Mouse (Mus musculus) kidney, embryonic 16.5 days (tissue): ENCODE measurements around the gene Cdc20b. TPM values are rescaled to one million over a fixed set of nuclear protein-coding genes. Genes with fewer than 3 reads are reported as not detected.
A peak's percentile ranks its signal among the peaks of the same experiment; 100 is the strongest.

ENCODE experiments used
- ATAC-seq: fragments of 200-750 bp; cut with Nextera tagmentation; 2 replicates; pipeline ENCODE4 v1.8.0; 2017; ENCODE audit warnings: moderate TSS enrichment; ENCODE audit not compliant: low FRiP score, low TSS enrichment
- H3K27ac ChIP-seq: fragments of 300-500 bp; sonication (generic); 2 replicates; pipeline ENCODE4 v1.5.1; 2014; ENCODE audit warnings: low read length
- H3K27me3 ChIP-seq: fragments of 300-500 bp; sonication (generic); 2 replicates; pipeline ENCODE4 v1.6.1; 2014; ENCODE audit warnings: low read length, control low read depth, mixed read lengths; ENCODE audit not compliant: insufficient read depth
- H3K36me3 ChIP-seq: fragments of 300-500 bp; sonication (generic); 2 replicates; pipeline ENCODE4 v1.6.1; 2014; ENCODE audit warnings: low read length, control low read depth, mixed read lengths; ENCODE audit not compliant: insufficient read depth
- H3K4me1 ChIP-seq: fragments of 300-500 bp; sonication (generic); 2 replicates; pipeline ENCODE4 v1.6.1; 2014; ENCODE audit warnings: low read length, control low read depth, mixed read lengths; ENCODE audit not compliant: insufficient read depth
- H3K4me2 ChIP-seq: fragments of 300-500 bp; sonication (generic); replicated peaks from 2 replicates; pipeline ENCODE4 v1.6.1; 2014; ENCODE audit warnings: low read depth, low read length
- H3K4me3 ChIP-seq: fragments of 300-500 bp; sonication (generic); 2 replicates; pipeline ENCODE4 v1.5.1; 2014; ENCODE audit warnings: mild to moderate bottlenecking, low read length
- H3K9ac ChIP-seq: fragments of 300-500 bp; sonication (generic); replicated peaks from 2 replicates; pipeline ENCODE4 v1.6.1; 2014; ENCODE audit warnings: low read length
- H3K9me3 ChIP-seq: fragments of 300-500 bp; sonication (generic); 2 replicates; pipeline ENCODE4 v1.6.1; 2016; ENCODE audit warnings: low read length, control low read depth
- WGBS: fragments of 180-500 bp; shearing (Covaris S2); extraction: QIAGEN DNeasy Blood & Tissue Kit; methylation state at CpG from one replicate; pipeline ENCODE4 v1.1.7; 2014; 5-methylcytosine and 5-hydroxymethylcytosine counted together
- microRNA counts: library from miRNA; unstranded; fragments of <30 nt; microRNA quantifications from one replicate; lab custom pipeline; 2016
- microRNA-seq: library from miRNA; unstranded; fragments of <30 nt; microRNA quantifications from one replicate; pipeline ENCODE4, GENCODE M21; 2016
- polyA plus RNA-seq: library from polyadenylated mRNA; unstranded; fragments of >200 nt; fragmentation: Nextera tagmentation; extraction: Ambion mirVana; gene quantifications from 2 replicates; pipeline ENCODE4 v1.2.1, GENCODE M21; 2015

The Cdc20b gene
- polyA plus RNA-seq, 1 experiment from 2014 or later = not detected

GRCm38 (mm10) chr13:113121326-113121725 lies 86.4 kb downstream of the Cdc20b start:
- H3K4me3 ChIP-seq = no peak overlapping the region
- no peaks in the 10 kb centered on the region for H3K9me3 ChIP-seq
- no peaks in the 10 kb centered on the region for H3K36me3 ChIP-seq
- 93% methylated on average over 14 of the region's 14 CpGs for whole genome bisulfite sequencing
- H3K27me3 ChIP-seq = no peaks in the 10 kb centered on the region
- H3K9ac ChIP-seq = no peak overlapping the region
- H3K4me2 ChIP-seq = no peak overlapping the region
- ATAC-seq = no peak
- no peak overlapping the region for H3K27ac ChIP-seq
- H3K4me1 ChIP-seq = no peaks in the 10 kb centered on the region

GRCm38 (mm10) chr13:113129974-113130373 lies 95.1 kb downstream of the Cdc20b start:
- H3K9ac ChIP-seq = no peak overlapping the region
- H3K27me3 ChIP-seq = no peaks in the 10 kb centered on the region
- no peak overlapping the region for H3K4me3 ChIP-seq
- no peak overlapping the region for H3K4me2 ChIP-seq
- no peaks in the 10 kb centered on the region for H3K36me3 ChIP-seq
- ATAC-seq = no peak
- 89% methylated on average over 1 of the region's 1 CpGs for WGBS
- H3K27ac ChIP-seq = no peak overlapping the region
- no peaks in the 10 kb centered on the region for H3K9me3 ChIP-seq
- H3K4me1 ChIP-seq = no peaks in the 10 kb centered on the region

GRCm38 (mm10) chr13:113139597-113139996 lies 104.7 kb downstream of the Cdc20b start:
- H3K4me3 ChIP-seq = no peak overlapping the region
- no peaks in the 10 kb centered on the region for H3K4me1 ChIP-seq
- no peaks in the 10 kb centered on the region for H3K27me3 ChIP-seq
- H3K9me3 ChIP-seq = no peaks in the 10 kb centered on the region
- no peaks in the 10 kb centered on the region for H3K36me3 ChIP-seq
- 100% methylated on average over 1 of the region's 1 CpGs for WGBS
- no peak overlapping the region for H3K27ac ChIP-seq
- ATAC-seq = no peak
- H3K4me2 ChIP-seq = no peak overlapping the region
- H3K9ac ChIP-seq = no peak overlapping the region

MicroRNAs encoded within 50 kb of the gene (microRNA counts, 519-probe panel; counts per million panel counts)
- 1,735 counts per million, percentile 45 among the panel's probes with 10 or more counts for microRNA mmu-miR-449a (lab: Ali Mortazavi, UCI)
- microRNA mmu-miR-449b (lab: Ali Mortazavi, UCI) = 104 counts per million, percentile 35 among the panel's probes with 10 or more counts
- microRNA mmu-miR-449c (lab: Ali Mortazavi, UCI) = 104 counts per million, percentile 35 among the panel's probes with 10 or more counts

Small RNA genes within 50 kb of the gene (microRNA-seq; reads per million reads assigned to microRNA genes)
- 277 reads per million, percentile 69 among the genes with 10 or more reads in this experiment for gene Mir449a
- gene Mir449b = 0.95 reads per million
- not detected for gene Mir449c

Other genes with a start within 250 kb of the Cdc20b start
- 103 and 120 TPM in 2 replicates for gene Plpp1, start 234.3 kb upstream of the Cdc20b start, polyA plus RNA-seq
- 72.2 and 78.6 TPM in 2 replicates for gene Mtrex, start 107.7 kb upstream of the Cdc20b start, polyA plus RNA-seq
- 16.0 and 18.1 TPM in 2 replicates for gene Dhx29, start 107.7 kb upstream of the Cdc20b start, polyA plus RNA-seq
- gene Ccno, start 47.3 kb upstream of the Cdc20b start, polyA plus RNA-seq = 0.51 and 0.57 TPM in 2 replicates
- 0.34 TPM in 1 of 2 replicates, not detected in the other for gene Mcidas, start 41.3 kb upstream of the Cdc20b start, polyA plus RNA-seq
- 146 and 150 TPM in 2 replicates for gene Gpx8, start 11.3 kb downstream of the Cdc20b start, polyA plus RNA-seq
- 0.36 and 0.48 TPM in 2 replicates for gene Gzma, start 65.9 kb downstream of the Cdc20b start, polyA plus RNA-seq
- 8.0 and 9.5 TPM in 2 replicates for gene Esm1, start 174.5 kb downstream of the Cdc20b start, polyA plus RNA-seq
- gene Gzmk, start 190.8 kb downstream of the Cdc20b start, polyA plus RNA-seq = not detected in 2 replicates